ENCODE assay signal across 8 mouse cellular contexts in the genomic region with DNA sequence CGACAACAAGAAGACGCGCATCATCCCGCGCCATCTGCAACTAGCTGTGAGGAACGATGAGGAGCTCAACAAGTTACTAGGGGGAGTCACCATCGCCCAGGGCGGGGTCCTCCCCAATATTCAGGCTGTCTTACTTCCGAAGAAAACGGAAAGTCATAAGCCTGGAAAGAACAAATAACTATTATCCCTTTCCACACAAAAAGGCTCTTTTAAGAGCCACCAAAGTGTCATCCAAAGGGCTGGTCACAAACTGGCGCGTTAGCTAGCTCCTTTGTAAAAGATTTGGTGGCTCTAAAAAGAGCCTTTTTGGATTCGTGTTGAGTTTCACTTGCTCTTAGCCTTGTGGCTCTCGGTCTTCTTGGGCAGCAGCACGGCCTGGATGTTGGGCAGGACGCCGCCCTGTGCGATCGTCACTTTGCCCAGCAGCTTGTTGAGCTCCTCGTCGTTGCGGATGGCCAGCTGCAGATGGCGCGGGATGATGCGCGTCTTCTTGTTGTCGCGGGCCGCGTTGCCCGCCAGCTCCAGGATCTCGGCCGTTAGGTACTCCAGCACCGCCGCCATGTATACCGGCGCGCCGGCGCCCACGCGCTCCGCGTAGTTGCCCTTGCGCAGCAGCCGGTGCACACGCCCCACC. TPM values are rescaled to one million over a fixed set of nuclear protein-coding genes. Genes with fewer than 3 reads are reported as not detected.
DNase-seq lines count a peak whose midpoint lies in the region; ATAC-seq lines count a peak whose summit lies in the region.
"Not testable (repeated sequence)": the region's sequence is repeated elsewhere in the genome, so short reads cannot be mapped to it uniquely, and the experiment has no call there.

No protein-coding gene starts in this region.

- peak overlapping the region; percentile 62 for H3K4me3 ChIP-seq in embryonic facial prominence, embryonic 13.5 days
- peak overlapping the region; percentile 66 for H3K4me3 ChIP-seq in heart, embryonic 11.5 days (ENCODE audit: low read depth, low read length)
- peak overlapping the region; percentile 56 for H3K4me3 ChIP-seq in intestine, embryonic 15.5 days (replicated peaks)
- H3K4me3 ChIP-seq in liver, embryonic 12.5 days, result peak overlapping the region; percentile 66
- peak overlapping the region; percentile 61 for H3K4me3 ChIP-seq in midbrain, embryonic 12.5 days

- peak overlapping the region; percentile 86 for H3K4me2 ChIP-seq in embryonic facial prominence, embryonic 13.5 days
- H3K4me2 ChIP-seq in heart, embryonic 11.5 days, result peak overlapping the region; percentile 67
- H3K4me2 ChIP-seq in intestine, embryonic 15.5 days (replicated peaks), result peak overlapping the region; percentile 83
- peak overlapping the region; percentile 85 for H3K4me2 ChIP-seq in liver, embryonic 12.5 days
- H3K4me2 ChIP-seq in midbrain, embryonic 12.5 days (replicated peaks), result peak overlapping the region; percentile 79

- peak overlapping the region; percentile 91 for H3K9ac ChIP-seq in embryonic facial prominence, embryonic 13.5 days
- H3K9ac ChIP-seq in heart, embryonic 11.5 days (ENCODE audit: low read depth, low read length), result peak overlapping the region; percentile 97
- peak overlapping the region; percentile 73 for H3K9ac ChIP-seq in intestine, embryonic 15.5 days
- peak overlapping the region; percentile 94 for H3K9ac ChIP-seq in liver, embryonic 12.5 days
- H3K9ac ChIP-seq in midbrain, embryonic 12.5 days (replicated peaks), result peak overlapping the region; percentile 84

- H3K27me3 ChIP-seq in embryonic facial prominence, embryonic 13.5 days; heart, embryonic 11.5 days (ENCODE audit: control insufficient read depth, insufficient read depth, low read length); intestine, embryonic 15.5 days (replicated peaks); liver, embryonic 12.5 days (replicated peaks); midbrain, embryonic 12.5 days: not testable (repeated sequence)

- under 1% methylated on average over 39 of the region's 47 CpGs for WGBS in embryonic facial prominence, embryonic 13.5 days
- WGBS in heart, embryonic 11.5 days (ENCODE audit: insufficient replicate concordance), result under 1% methylated on average over 24 of the region's 47 CpGs
- under 1% methylated on average over 37 of the region's 47 CpGs for WGBS in intestine, embryonic 15.5 days
- WGBS in liver, embryonic 12.5 days (ENCODE audit: insufficient replicate concordance), result under 1% methylated on average over 36 of the region's 47 CpGs
- under 1% methylated on average over 35 of the region's 47 CpGs for WGBS in midbrain, embryonic 12.5 days

- peak; percentile 72 for DNase-seq in 3T3-L1 (ENCODE audit: low read depth, low spot score)
- peak; percentile 80 for DNase-seq in right cerebral cortex, postnatal 25 days

- H3K36me3 ChIP-seq in embryonic facial prominence, embryonic 13.5 days; heart, embryonic 11.5 days (ENCODE audit: control insufficient read depth, insufficient read depth, low read length); intestine, embryonic 15.5 days; liver, embryonic 12.5 days; midbrain, embryonic 12.5 days: not testable (repeated sequence)

- peaks cover 32% of the 10 kb centered on the region for H3K4me1 ChIP-seq in embryonic facial prominence, embryonic 13.5 days
- peaks cover 23% of the 10 kb centered on the region for H3K4me1 ChIP-seq in heart, embryonic 11.5 days (ENCODE audit: control insufficient read depth, insufficient read depth, low read length)
- H3K4me1 ChIP-seq in intestine, embryonic 15.5 days (replicated peaks), result peaks cover 13% of the 10 kb centered on the region; the same call in 1 of the 2 replicates
- peaks cover 59% of the 10 kb centered on the region for H3K4me1 ChIP-seq in liver, embryonic 12.5 days
- peaks cover 36% of the 10 kb centered on the region for H3K4me1 ChIP-seq in midbrain, embryonic 12.5 days

- peak; percentile 0 for ATAC-seq in activated CD4-positive, CD25-positive, alpha-beta regulatory T cell, adult 4 months
- peak; percentile 7; the same call in 1 of the 2 replicates for ATAC-seq in embryonic facial prominence, embryonic 13.5 days (ENCODE audit: insufficient number of reproducible peaks, insufficient read depth, low FRiP score, low TSS enrichment, low read depth)
- 0 out of 2 replicates have a peak, but pooled peaks have one; percentile 12 for ATAC-seq in heart, embryonic 11.5 days (replicated peaks; ENCODE audit: insufficient number of reproducible peaks, low FRiP score, low TSS enrichment)
- peak; percentile 7; the same call in 1 of the 2 replicates for ATAC-seq in intestine, embryonic 15.5 days
- ATAC-seq in liver, embryonic 12.5 days, result not testable (repeated sequence)
- peak; percentile 20; the same call in 1 of the 2 replicates for ATAC-seq in midbrain, embryonic 12.5 days (ENCODE audit: low FRiP score, low read depth)

- H3K9me3 ChIP-seq in embryonic facial prominence, embryonic 13.5 days; heart, embryonic 11.5 days (replicated peaks; ENCODE audit: control insufficient read depth, low read length); intestine, embryonic 15.5 days; liver, embryonic 12.5 days (replicated peaks); midbrain, embryonic 12.5 days: not testable (repeated sequence)

- H3K27ac ChIP-seq in embryonic facial prominence, embryonic 13.5 days, result peak overlapping the region; percentile 99
- peak overlapping the region; percentile 99 for H3K27ac ChIP-seq in heart, embryonic 11.5 days (ENCODE audit: low read depth, low read length)
- peak overlapping the region; percentile 98 for H3K27ac ChIP-seq in intestine, embryonic 15.5 days
- peak overlapping the region; percentile 99 for H3K27ac ChIP-seq in liver, embryonic 12.5 days
- H3K27ac ChIP-seq in midbrain, embryonic 12.5 days (replicated peaks), result peak overlapping the region; percentile 98

RNA-seq across cellular contexts. Expression of a gene that starts 0.4 kb away (rescaled TPM):
- 10 to 100 TPM in 1 of 2 experiments, 1 to 10 TPM in 1; 5.3 to 11.8 TPM for polyA plus RNA-seq in activated CD4-positive, CD25-positive, alpha-beta regulatory T cell, adult 4 months (2017; shearing (Covaris generic))
- 13.2 and 14.1 TPM in 2 replicates for polyA plus RNA-seq in embryonic facial prominence, embryonic 13.5 days (2015; fragmentation: Nextera tagmentation; extraction: Ambion mirVana)
- polyA plus RNA-seq in heart, embryonic 11.5 days (2014; fragmentation: Nextera tagmentation; extraction: Ambion mirVana), result 3.6 and 5.5 TPM in 2 replicates
- polyA plus RNA-seq in intestine, embryonic 15.5 days (2015; fragmentation: Nextera tagmentation; extraction: Ambion mirVana), result 7.6 and 11.1 TPM in 2 replicates
- 15.9 and 17.5 TPM in 2 replicates for polyA plus RNA-seq in liver, embryonic 12.5 days (2016; fragmentation: Nextera tagmentation; extraction: Ambion mirVana)
- polyA plus RNA-seq in midbrain, embryonic 12.5 days (2016; fragmentation: Nextera tagmentation; extraction: Ambion mirVana), result 9.0 and 11.6 TPM in 2 replicates

RNA-seq across cellular contexts. Expression of a gene that starts 0.6 kb away (rescaled TPM):
- 1 to 10 TPM in 1 of 2 experiments, not detected in 1; 1.3 TPM for polyA plus RNA-seq in activated CD4-positive, CD25-positive, alpha-beta regulatory T cell, adult 4 months (2017; shearing (Covaris generic))
- 1.7 TPM in 1 of 2 replicates, not detected in the other for polyA plus RNA-seq in embryonic facial prominence, embryonic 13.5 days (2015; fragmentation: Nextera tagmentation; extraction: Ambion mirVana)
- not detected in 2 replicates for polyA plus RNA-seq in heart, embryonic 11.5 days (2014; fragmentation: Nextera tagmentation; extraction: Ambion mirVana)
- 1.1 and 1.6 TPM in 2 replicates for polyA plus RNA-seq in intestine, embryonic 15.5 days (2015; fragmentation: Nextera tagmentation; extraction: Ambion mirVana)
- polyA plus RNA-seq in liver, embryonic 12.5 days (2016; fragmentation: Nextera tagmentation; extraction: Ambion mirVana), result 0.71 and 0.86 TPM in 2 replicates
- 0.96 and 1.2 TPM in 2 replicates for polyA plus RNA-seq in midbrain, embryonic 12.5 days (2016; fragmentation: Nextera tagmentation; extraction: Ambion mirVana)

RNA-seq across cellular contexts. Expression of a gene that starts 0.7 kb away (rescaled TPM):
- 1 to 10 TPM; 1.5 to 3.3 TPM for polyA plus RNA-seq in activated CD4-positive, CD25-positive, alpha-beta regulatory T cell, adult 4 months (2017; shearing (Covaris generic))
- polyA plus RNA-seq in embryonic facial prominence, embryonic 13.5 days (2015; fragmentation: Nextera tagmentation; extraction: Ambion mirVana), result 8.7 and 12.0 TPM in 2 replicates
- 3.3 and 5.4 TPM in 2 replicates for polyA plus RNA-seq in heart, embryonic 11.5 days (2014; fragmentation: Nextera tagmentation; extraction: Ambion mirVana)
- 5.7 and 7.1 TPM in 2 replicates for polyA plus RNA-seq in intestine, embryonic 15.5 days (2015; fragmentation: Nextera tagmentation; extraction: Ambion mirVana)
- 6.1 and 6.6 TPM in 2 replicates for polyA plus RNA-seq in liver, embryonic 12.5 days (2016; fragmentation: Nextera tagmentation; extraction: Ambion mirVana)
- polyA plus RNA-seq in midbrain, embryonic 12.5 days (2016; fragmentation: Nextera tagmentation; extraction: Ambion mirVana), result 10.9 and 11.4 TPM in 2 replicates

RNA-seq across cellular contexts. Expression of a gene that starts 0.7 kb away (rescaled TPM):
- polyA plus RNA-seq in activated CD4-positive, CD25-positive, alpha-beta regulatory T cell, adult 4 months (2017; shearing (Covaris generic)), result 10 to 100 TPM; 31.4 to 31.8 TPM
- polyA plus RNA-seq in embryonic facial prominence, embryonic 13.5 days (2015; fragmentation: Nextera tagmentation; extraction: Ambion mirVana), result 46.6 and 55.0 TPM in 2 replicates
- 47.5 and 49.6 TPM in 2 replicates for polyA plus RNA-seq in heart, embryonic 11.5 days (2014; fragmentation: Nextera tagmentation; extraction: Ambion mirVana)
- polyA plus RNA-seq in intestine, embryonic 15.5 days (2015; fragmentation: Nextera tagmentation; extraction: Ambion mirVana), result 59.5 and 60.7 TPM in 2 replicates
- 57.4 and 61.7 TPM in 2 replicates for polyA plus RNA-seq in liver, embryonic 12.5 days (2016; fragmentation: Nextera tagmentation; extraction: Ambion mirVana)
- polyA plus RNA-seq in midbrain, embryonic 12.5 days (2016; fragmentation: Nextera tagmentation; extraction: Ambion mirVana), result 66.9 and 71.6 TPM in 2 replicates

RNA-seq across cellular contexts. Expression of a gene that starts 18.7 kb away (rescaled TPM):
- polyA plus RNA-seq in activated CD4-positive, CD25-positive, alpha-beta regulatory T cell, adult 4 months (2017; shearing (Covaris generic)), result 1 to 10 TPM in 1 of 2 experiments, under 1 TPM in 1; 0.56 to 2.5 TPM
- 6.4 and 10.0 TPM in 2 replicates for polyA plus RNA-seq in embryonic facial prominence, embryonic 13.5 days (2015; fragmentation: Nextera tagmentation; extraction: Ambion mirVana)
- polyA plus RNA-seq in heart, embryonic 11.5 days (2014; fragmentation: Nextera tagmentation; extraction: Ambion mirVana), result 1.8 and 2.6 TPM in 2 replicates
- 5.8 and 6.5 TPM in 2 replicates for polyA plus RNA-seq in intestine, embryonic 15.5 days (2015; fragmentation: Nextera tagmentation; extraction: Ambion mirVana)
- 12.3 and 13.8 TPM in 2 replicates for polyA plus RNA-seq in liver, embryonic 12.5 days (2016; fragmentation: Nextera tagmentation; extraction: Ambion mirVana)
- polyA plus RNA-seq in midbrain, embryonic 12.5 days (2016; fragmentation: Nextera tagmentation; extraction: Ambion mirVana), result 9.8 and 14.7 TPM in 2 replicates
